Mouse (Mus musculus) hindbrain, embryonic 12.5 days (tissue): ENCODE measurements around the gene Hsd3b7. TPM values are rescaled to one million over a fixed set of nuclear protein-coding genes. Genes with fewer than 3 reads are reported as not detected.

ENCODE experiments used
- polyA plus RNA-seq: library from polyadenylated mRNA; unstranded; fragments of >200 nt; fragmentation: Nextera tagmentation; extraction: Ambion mirVana; gene quantifications from 2 replicates; pipeline ENCODE4 v1.2.1, GENCODE M21; 2016

Gene Hsd3b7
- polyA plus RNA-seq, 1 experiment from 2014 or later: 8.8 TPM

Other genes with a start within 250 kb of the Hsd3b7 start
- 5.4 and 6.3 TPM in 2 replicates for gene Tmem265, start 239.2 kb upstream of the Hsd3b7 start, polyA plus RNA-seq
- 49.1 and 50.8 TPM in 2 replicates for gene Phkg2, start 227.3 kb upstream of the Hsd3b7 start, polyA plus RNA-seq
- gene Ccdc189, start 212.0 kb upstream of the Hsd3b7 start, polyA plus RNA-seq: 13.0 and 17.0 TPM in 2 replicates
- 67.3 and 75.4 TPM in 2 replicates for gene Rnf40, start 211.8 kb upstream of the Hsd3b7 start, polyA plus RNA-seq
- 35.8 and 37.2 TPM in 2 replicates for gene Zfp629, start 184.8 kb upstream of the Hsd3b7 start, polyA plus RNA-seq
- 87.4 and 103 TPM in 2 replicates for gene Bcl7c, start 91.7 kb upstream of the Hsd3b7 start, polyA plus RNA-seq
- gene Ctf1, start 87.9 kb upstream of the Hsd3b7 start, polyA plus RNA-seq: 10.2 and 12.4 TPM in 2 replicates
- gene Ctf2, start 68.4 kb upstream of the Hsd3b7 start, polyA plus RNA-seq: 0.21 TPM in 1 of 2 replicates, not detected in the other
- 10.7 and 11.4 TPM in 2 replicates for gene Fbxl19, start 56.1 kb upstream of the Hsd3b7 start, polyA plus RNA-seq
- gene Orai3, start 30.8 kb upstream of the Hsd3b7 start, polyA plus RNA-seq: 9.6 and 10.0 TPM in 2 replicates
- gene Setd1a, start 23.9 kb upstream of the Hsd3b7 start, polyA plus RNA-seq: 19.8 and 23.4 TPM in 2 replicates
- not detected in 2 replicates for gene Gm49388, start 15.0 kb upstream of the Hsd3b7 start, polyA plus RNA-seq
- gene Stx4a, start 23.7 kb downstream of the Hsd3b7 start, polyA plus RNA-seq: 28.1 and 32.1 TPM in 2 replicates
- gene Stx1b, start 23.9 kb downstream of the Hsd3b7 start, polyA plus RNA-seq: 20.0 and 20.5 TPM in 2 replicates
- gene Zfp646, start 75.6 kb downstream of the Hsd3b7 start, polyA plus RNA-seq: 19.7 and 20.9 TPM in 2 replicates
- 37.4 and 37.5 TPM in 2 replicates for gene Zfp668, start 76.2 kb downstream of the Hsd3b7 start, polyA plus RNA-seq
- gene Prss53, start 90.4 kb downstream of the Hsd3b7 start, polyA plus RNA-seq: 0.77 and 0.98 TPM in 2 replicates
- not detected in 2 replicates for gene Gm21974, start 94.8 kb downstream of the Hsd3b7 start, polyA plus RNA-seq
- 64.2 and 66.7 TPM in 2 replicates for gene Vkorc1, start 95.0 kb downstream of the Hsd3b7 start, polyA plus RNA-seq
- gene Bckdk, start 103.5 kb downstream of the Hsd3b7 start, polyA plus RNA-seq: 74.4 and 75.1 TPM in 2 replicates
- gene Kat8, start 111.9 kb downstream of the Hsd3b7 start, polyA plus RNA-seq: 49.6 and 50.9 TPM in 2 replicates
- gene Prss8, start 129.5 kb downstream of the Hsd3b7 start, polyA plus RNA-seq: 4.2 and 7.3 TPM in 2 replicates
- 10.4 and 12.0 TPM in 2 replicates for gene Prss36, start 146.1 kb downstream of the Hsd3b7 start, polyA plus RNA-seq
- 502 and 538 TPM in 2 replicates for gene Fus, start 166.9 kb downstream of the Hsd3b7 start, polyA plus RNA-seq
- 6.4 and 9.4 TPM in 2 replicates for gene Pycard, start 193.3 kb downstream of the Hsd3b7 start, polyA plus RNA-seq
- 0.15 and 0.59 TPM in 2 replicates for gene Trim72, start 203.3 kb downstream of the Hsd3b7 start, polyA plus RNA-seq